Mouse (Mus musculus) limb, embryonic 14.5 days (tissue): ENCODE measurements around the gene Fis1. TPM values are rescaled to one million over a fixed set of nuclear protein-coding genes. Genes with fewer than 3 reads are reported as not detected.

Experiments used
- ATAC-seq: fragments of 200-750 bp; cut with Nextera tagmentation; 2 replicates; pipeline ENCODE4 v1.8.0; 2017; ENCODE audit warnings: low read depth, moderate number of reproducible peaks, moderate TSS enrichment; ENCODE audit not compliant: low FRiP score
- DNase-seq: peaks from one replicate; pipeline ENCODE4 v3.0.0-alpha.2; 2015; ENCODE audit warnings: low spot score
- H3K27ac ChIP-seq: fragments of 300-500 bp; sonication (generic); replicated peaks from 2 replicates; pipeline ENCODE4 v1.5.1; 2014; ENCODE audit warnings: low read depth, mild to moderate bottlenecking, low read length, moderate library complexity, mixed read lengths
- H3K27me3 ChIP-seq: fragments of 300-500 bp; sonication (generic); 2 replicates; pipeline ENCODE4 v1.6.1; 2014; ENCODE audit warnings: low read length, mixed read lengths; ENCODE audit not compliant: control insufficient read depth, insufficient read depth
- H3K36me3 ChIP-seq: fragments of 300-500 bp; sonication (generic); 2 replicates; pipeline ENCODE4 v1.6.1; 2014; ENCODE audit warnings: mild to moderate bottlenecking, low read length, moderate library complexity, mixed read lengths; ENCODE audit not compliant: control insufficient read depth, insufficient read depth
- H3K4me1 ChIP-seq: fragments of 300-500 bp; sonication (generic); 2 replicates; pipeline ENCODE4 v1.6.1; 2014; ENCODE audit warnings: antibody characterized with exemption, low read length, mixed read lengths; ENCODE audit not compliant: control insufficient read depth, insufficient read depth
- H3K4me2 ChIP-seq: fragments of 300-500 bp; sonication (generic); replicated peaks from 2 replicates; pipeline ENCODE4 v1.6.1; 2014; ENCODE audit warnings: low read depth, mild to moderate bottlenecking, low read length, moderate library complexity; ENCODE audit not compliant: severe bottlenecking
- H3K4me3 ChIP-seq: fragments of 300-500 bp; sonication (generic); replicated peaks from 2 replicates; pipeline ENCODE4 v1.5.1; 2014; ENCODE audit warnings: low read length
- H3K9ac ChIP-seq: fragments of 300-500 bp; sonication (generic); 2 replicates; pipeline ENCODE4 v1.6.1; 2014; ENCODE audit warnings: mild to moderate bottlenecking, low read depth, low read length, moderate library complexity; ENCODE audit not compliant: severe bottlenecking
- H3K9me3 ChIP-seq: fragments of 300-500 bp; sonication (generic); 2 replicates; pipeline ENCODE4 v1.6.1; 2016; ENCODE audit warnings: low read length; ENCODE audit not compliant: control insufficient read depth
- POLR2A ChIP-seq: fragments of 200-500 bp; IDR thresholded peaks from 2 replicates; pipeline ENCODE4 v1.8.0; 2012; ENCODE audit warnings: inconsistent platforms, mild to moderate bottlenecking, moderate library complexity, borderline replicate concordance; ENCODE audit not compliant: insufficient read depth, insufficient read length; ENCODE audit errors: extremely low read depth
- WGBS: fragments of 180-500 bp; shearing (Covaris S2); extraction: QIAGEN DNeasy Blood & Tissue Kit; methylation state at CpG from one replicate; pipeline ENCODE4 v1.1.7; 2014; 5-methylcytosine and 5-hydroxymethylcytosine counted together
- polyA plus RNA-seq, 2 experiments: library from polyadenylated mRNA; depleted of rRNA in 1 of 2; stranded (reverse) in 1 of 2; unstranded in 1 of 2; fragments of >200 nt; fragmentation: Nextera tagmentation in 1 of 2; extraction: Ambion mirVana in 1 of 2; gene quantifications; 2 replicates each; pipeline versions ENCODE4 v1.2.1 to v1.2.3; 2012 to 2014

Fis1 gene
- polyA plus RNA-seq, 2 experiments, result 225 to 284 TPM

DNA sequence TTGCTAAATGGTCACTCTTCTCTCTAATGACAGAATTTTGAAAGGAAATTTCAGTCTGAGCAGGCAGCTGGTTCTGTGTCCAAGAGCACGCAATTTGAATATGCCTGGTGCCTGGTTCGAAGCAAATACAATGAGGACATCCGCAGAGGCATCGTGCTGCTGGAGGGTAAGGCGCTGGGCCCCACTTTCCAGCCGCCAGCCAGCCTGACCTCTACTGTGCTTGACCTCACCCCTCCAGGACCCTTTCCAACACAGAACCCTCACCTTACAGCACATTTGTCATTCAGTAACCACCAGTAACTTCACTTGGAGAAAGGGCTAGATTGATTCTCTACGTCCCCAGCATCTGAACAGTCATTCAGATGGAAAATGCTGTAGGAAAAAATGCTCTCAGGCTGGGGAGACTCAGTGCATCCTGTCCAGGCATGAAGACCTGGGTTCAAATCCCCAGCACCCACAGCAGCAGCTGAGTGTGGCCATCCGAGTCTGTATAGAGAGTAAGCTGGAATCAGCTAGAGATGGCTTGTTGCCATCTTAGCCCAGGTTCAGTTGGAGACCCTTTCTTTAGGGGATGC, 10.0 kb downstream of the Fis1 start:
- H3K4me3 ChIP-seq, result peak overlapping the region; percentile 76
- peaks cover 36% of the 10 kb centered on the region for H3K36me3 ChIP-seq
- 77% methylated on average over 8 of the region's 8 CpGs for WGBS
- H3K4me1 ChIP-seq, result peaks cover 14% of the 10 kb centered on the region
- ATAC-seq (no peak), DNase-seq (no peak)
- peak overlapping the region; percentile 77 for H3K9ac ChIP-seq
- no peak for TF ChIP-seq POLR2A
- no peaks in the 10 kb centered on the region for H3K27me3 ChIP-seq
- H3K9me3 ChIP-seq, result no peaks in the 10 kb centered on the region
- H3K27ac ChIP-seq, result no peak overlapping the region
- peak overlapping the region; percentile 87 for H3K4me2 ChIP-seq

DNA sequence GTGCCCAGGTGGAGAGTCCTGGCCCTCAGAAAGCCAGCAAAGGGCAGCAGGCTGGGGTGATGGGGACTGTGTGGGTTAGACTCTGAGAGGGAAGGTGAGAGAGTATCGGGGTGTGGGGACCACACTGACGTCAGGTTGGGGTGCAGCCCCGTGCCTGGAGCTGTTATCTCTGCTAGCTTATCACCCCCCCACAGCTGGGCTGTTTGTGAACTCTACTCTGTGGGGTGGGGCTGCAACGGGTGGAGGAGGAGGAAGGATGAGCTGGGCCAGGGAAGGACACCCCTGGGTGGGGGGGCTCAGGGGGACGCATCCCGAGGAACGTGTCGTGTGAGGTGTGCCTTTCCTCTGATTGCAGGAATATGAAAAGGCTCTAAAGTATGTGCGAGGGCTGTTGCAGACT, 12.1 kb downstream of the Fis1 start:
- H3K4me1 ChIP-seq, result peaks cover 14% of the 10 kb centered on the region
- WGBS, result 88% methylated on average over 9 of the region's 9 CpGs
- H3K27ac ChIP-seq, result no peak overlapping the region
- no peak for DNase-seq
- peaks cover 36% of the 10 kb centered on the region for H3K36me3 ChIP-seq
- H3K27me3 ChIP-seq, result no peaks in the 10 kb centered on the region
- H3K9ac ChIP-seq, result no peak overlapping the region
- H3K4me3 ChIP-seq, result no peak overlapping the region
- no peaks in the 10 kb centered on the region for H3K9me3 ChIP-seq
- ATAC-seq, result no peak
- no peak overlapping the region for H3K4me2 ChIP-seq
- no peak for TF ChIP-seq POLR2A

DNA sequence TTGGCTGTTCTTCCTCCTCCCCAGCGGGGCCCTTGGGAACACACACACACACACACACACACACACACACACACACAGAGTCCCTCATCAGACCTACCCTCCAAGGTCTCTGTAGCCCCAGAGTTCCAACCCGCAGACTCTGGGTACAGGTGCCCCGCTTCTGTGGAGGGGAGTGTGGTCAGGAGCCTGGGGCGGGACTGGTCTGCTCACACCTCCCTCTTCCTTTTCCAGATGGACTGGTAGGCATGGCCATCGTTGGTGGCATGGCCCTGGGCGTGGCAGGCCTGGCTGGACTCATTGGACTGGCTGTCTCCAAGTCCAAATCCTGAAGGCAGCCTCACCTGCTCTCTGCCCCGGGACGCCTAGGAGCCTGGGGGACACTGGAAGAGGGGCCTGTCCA, 12.6 kb downstream of the Fis1 start:
- H3K9ac ChIP-seq, result no peak overlapping the region
- H3K27ac ChIP-seq, result no peak overlapping the region; the same call in 1 of the 2 replicates
- H3K4me1 ChIP-seq, result peaks cover 14% of the 10 kb centered on the region
- WGBS, result 92% methylated on average over 7 of the region's 8 CpGs
- ATAC-seq (no peak), DNase-seq (no peak)
- no peak overlapping the region for H3K4me2 ChIP-seq
- no peaks in the 10 kb centered on the region for H3K9me3 ChIP-seq
- no peak overlapping the region for H3K4me3 ChIP-seq
- H3K36me3 ChIP-seq, result peaks cover 36% of the 10 kb centered on the region
- no peaks in the 10 kb centered on the region for H3K27me3 ChIP-seq
- no peak for TF ChIP-seq POLR2A

DNA sequence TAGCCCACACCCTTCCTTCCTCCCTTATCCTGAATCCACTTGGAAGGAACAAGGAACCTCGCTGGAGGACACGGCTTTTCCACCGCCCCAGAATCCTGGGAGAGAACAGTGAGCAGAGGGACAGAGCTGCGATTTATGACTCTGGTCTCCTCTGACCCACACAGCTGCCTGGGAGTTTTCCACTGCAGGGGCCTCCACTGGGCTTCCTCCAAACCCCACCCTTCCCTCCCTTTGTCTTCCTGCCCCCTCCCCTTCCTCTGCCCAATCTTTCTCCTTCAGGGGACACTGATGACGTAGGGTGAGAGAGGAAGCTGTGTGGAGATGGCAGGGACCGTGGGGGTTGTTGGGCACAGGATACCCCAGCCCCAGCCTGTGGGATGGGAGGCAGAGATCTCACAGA, 13.3 kb downstream of the Fis1 start, which contains the start of gene Cldn15:
Gene Cldn15 (plus strand): TSS at position 286 of the 400 bp plus-strand sequence.
- Histone ChIP-seq H3K4me2 (no peak within 1 kb of the TSS), H3K27me3 (no peaks in the 10 kb centered on the region), H3K9ac (no peak within 1 kb of the TSS), H3K27ac (no peak within 1 kb of the TSS; the same call in 1 of the 2 replicates), H3K4me1 (peaks cover 14% of the 10 kb centered on the region), H3K36me3 (peaks cover 36% of the 10 kb centered on the region), H3K9me3 (no peaks in the 10 kb centered on the region), H3K4me3 (no peak within 1 kb of the TSS)
- DNase-seq (no peak), ATAC-seq (no peak)
- WGBS, result 67% methylated on average over 6 of the region's 6 CpGs
- TF ChIP-seq POLR2A, result no peak

DNA sequence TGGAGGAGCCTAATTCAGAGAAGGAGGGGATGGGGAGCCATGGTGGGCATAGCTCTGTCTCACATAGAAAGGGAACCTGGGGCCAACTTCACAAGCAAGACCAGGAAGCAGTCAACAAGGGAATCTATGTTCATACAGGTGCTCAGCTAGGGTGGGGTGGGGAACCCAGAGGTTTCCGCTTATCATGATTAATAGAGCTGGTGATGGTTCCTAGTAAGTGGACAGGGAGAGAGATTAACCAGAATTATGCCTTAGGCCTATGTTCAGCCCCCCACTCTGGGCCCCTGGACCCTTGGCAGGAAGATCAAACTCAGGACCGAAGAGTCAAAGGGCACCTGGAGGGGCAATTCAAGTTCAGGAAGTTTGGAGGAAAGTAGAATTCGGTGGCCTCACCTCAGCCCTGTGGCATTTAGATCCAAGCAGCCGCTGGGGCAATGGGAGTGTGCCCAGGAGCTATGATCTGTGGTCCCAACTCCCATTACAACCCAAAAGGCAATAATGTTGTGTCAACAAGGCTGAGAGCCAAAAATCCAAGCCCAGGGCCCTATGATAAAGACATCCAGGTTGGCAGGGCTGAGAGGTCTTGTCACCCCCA, 13.9 kb downstream of the Fis1 start:
- no peaks in the 10 kb centered on the region for H3K27me3 ChIP-seq
- no peak overlapping the region for H3K9ac ChIP-seq
- 85% methylated on average over 4 of the region's 4 CpGs for WGBS
- peaks cover 36% of the 10 kb centered on the region for H3K36me3 ChIP-seq
- ATAC-seq (no peak), DNase-seq (no peak)
- no peaks in the 10 kb centered on the region for H3K9me3 ChIP-seq
- H3K4me2 ChIP-seq, result no peak overlapping the region
- peaks cover 9% of the 10 kb centered on the region; the same call in 1 of the 2 replicates for H3K4me1 ChIP-seq
- no peak for TF ChIP-seq POLR2A
- no peak overlapping the region for H3K4me3 ChIP-seq
- no peak overlapping the region for H3K27ac ChIP-seq
